Mouse (Mus musculus) megakaryocyte, embryonic 14.5 days (primary cell): ENCODE results near the gene Lingo1. TPM values are rescaled to one million over a fixed set of nuclear protein-coding genes. Genes with fewer than 3 reads are reported as not detected.

Experiments used
- H3K27me3 ChIP-seq: replicated peaks from 2 replicates; pipeline ENCODE3; 2012; ENCODE audit warnings: inconsistent platforms
- H3K36me3 ChIP-seq: replicated peaks from 2 replicates; pipeline ENCODE3; 2012; ENCODE audit warnings: low read length, inconsistent platforms, mixed read lengths
- H3K4me1 ChIP-seq: 2 replicates; pipeline ENCODE4 v1.6.1; 2012; ENCODE audit warnings: inconsistent platforms
- H3K4me3 ChIP-seq: replicated peaks from 2 replicates; pipeline ENCODE3; 2012; ENCODE audit warnings: moderate library complexity, mild to moderate bottlenecking, inconsistent platforms
- H3K9me3 ChIP-seq: 2 replicates; pipeline ENCODE4 v1.6.1; 2012; ENCODE audit warnings: inconsistent platforms
- FLI1 ChIP-seq: IDR thresholded peaks from 2 replicates; pipeline ENCODE4 v1.6.1; 2012; ENCODE audit warnings: low read length, inconsistent platforms, mixed read lengths
- GATA1 ChIP-seq: IDR thresholded peaks from 3 replicates; pipeline ENCODE4 v1.6.1; 2012; ENCODE audit warnings: mixed read lengths, low read length, inconsistent platforms, borderline replicate concordance
- polyA plus RNA-seq: library from polyadenylated mRNA; stranded (reverse); fragments of >175 nt; gene quantifications from 2 replicates; pipeline ENCODE4 v1.2.3, GENCODE M21; 2012; ENCODE audit warnings: low replicate concordance; ENCODE audit not compliant: insufficient read depth

The Lingo1 gene
- polyA plus RNA-seq, 1 experiment: 15.1 TPM

DNA sequence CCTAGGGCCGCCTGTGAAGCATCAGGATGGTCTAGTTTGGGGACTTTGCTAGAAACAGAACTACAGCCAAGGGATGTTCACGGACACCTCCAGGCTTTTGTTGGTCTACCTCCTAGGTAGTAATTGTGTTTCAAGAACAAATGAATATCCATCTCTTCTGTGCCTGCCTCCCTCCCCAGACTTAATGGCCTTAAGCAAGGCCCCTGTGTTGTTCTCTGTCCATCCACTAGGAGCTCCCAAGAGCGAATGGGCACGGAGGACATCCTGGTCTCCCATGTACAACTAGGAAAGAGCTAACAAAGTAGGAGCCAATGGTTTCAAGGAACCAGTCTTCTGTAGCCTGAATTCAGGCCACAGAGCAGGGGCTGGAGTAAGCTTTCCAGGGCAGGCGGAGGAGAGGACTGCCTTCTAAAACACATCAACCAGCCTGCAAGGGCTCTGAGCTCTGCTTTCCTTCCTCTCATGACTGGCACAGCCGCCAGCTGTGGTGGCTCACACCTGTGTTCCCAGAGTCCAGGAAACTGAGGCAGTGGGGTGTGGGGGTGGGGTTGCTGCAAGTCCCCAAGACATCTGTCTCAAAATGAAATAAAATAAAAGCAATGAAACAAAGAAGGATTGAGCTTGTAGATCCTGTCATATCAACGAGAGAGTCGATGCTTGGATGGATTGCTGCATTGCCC is 157.9 kb downstream of the Lingo1 start:
- Histone ChIP-seq H3K9me3 (no peaks in the 10 kb centered on the region), H3K36me3 (no peaks in the 10 kb centered on the region), H3K4me1 (peaks cover 14% of the 10 kb centered on the region), H3K27me3 (peaks cover 96% of the 10 kb centered on the region), H3K4me3 (no peak overlapping the region)
- TF ChIP-seq FLI1 (no peak), GATA1 (no peak)

DNA sequence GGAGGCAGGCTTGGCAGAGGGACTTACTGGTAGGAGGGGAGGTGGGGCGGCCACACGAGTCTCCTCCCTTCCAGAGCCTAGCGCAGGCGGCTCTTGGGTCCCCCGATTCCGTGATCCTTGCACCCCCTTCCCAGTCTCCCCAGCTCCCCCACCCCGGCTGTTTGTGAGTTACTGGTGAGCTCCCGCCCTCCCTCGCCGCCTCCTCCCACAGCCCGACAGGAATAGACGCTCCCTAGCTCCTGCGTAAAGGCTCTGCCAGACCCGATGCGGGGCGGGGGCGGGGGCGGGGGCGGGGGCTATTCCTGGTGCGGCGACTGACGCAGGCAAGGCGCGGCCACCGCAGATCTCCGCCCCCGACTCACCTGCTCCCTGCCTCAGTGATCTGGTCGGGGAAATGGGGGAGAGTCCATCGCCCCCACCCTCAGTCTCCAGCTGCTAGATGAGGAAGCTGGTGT is 158.8 kb downstream of the Lingo1 start:
- Histone ChIP-seq H3K4me1 (peaks cover 14% of the 10 kb centered on the region), H3K27me3 (peaks cover 97% of the 10 kb centered on the region), H3K36me3 (no peaks in the 10 kb centered on the region), H3K9me3 (no peaks in the 10 kb centered on the region), H3K4me3 (no peak overlapping the region)
- TF ChIP-seq GATA1 (no peak), FLI1 (no peak)

DNA sequence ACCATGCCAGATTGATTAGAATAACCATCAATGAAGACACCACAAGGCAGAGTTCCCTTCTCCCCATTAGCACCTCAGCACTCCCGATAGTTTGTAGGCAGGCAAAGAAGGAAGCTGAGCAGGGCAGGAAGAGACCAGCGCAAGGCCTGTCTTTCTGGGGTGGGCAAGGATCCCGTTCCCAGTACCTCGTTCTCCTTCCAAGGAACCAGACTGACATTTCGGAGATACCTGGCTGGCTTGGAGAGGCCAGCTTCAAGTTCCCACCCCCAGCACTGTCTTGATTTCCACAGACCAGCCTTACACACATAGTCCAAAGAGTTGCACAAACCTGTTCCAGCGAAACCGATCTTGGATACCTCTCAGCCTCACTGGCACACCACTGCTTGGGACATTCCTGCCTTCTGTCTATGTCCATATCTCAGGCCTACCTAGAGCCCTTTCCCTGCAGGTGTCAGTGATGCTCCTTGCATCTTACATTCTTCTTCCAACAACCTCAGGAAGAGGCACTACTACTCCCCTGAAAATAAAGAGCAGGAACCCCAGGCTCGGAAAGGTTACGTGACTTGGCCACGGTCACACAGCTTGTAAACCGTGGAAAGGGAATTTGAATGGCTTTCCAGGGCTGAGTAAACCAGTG is 159.4 kb downstream of the Lingo1 start:
- Histone ChIP-seq H3K27me3 (peaks cover 97% of the 10 kb centered on the region), H3K4me3 (no peak overlapping the region), H3K4me1 (peaks cover 14% of the 10 kb centered on the region), H3K36me3 (no peaks in the 10 kb centered on the region), H3K9me3 (no peaks in the 10 kb centered on the region)
- no peak for TF ChIP-seq FLI1
- no peak for TF ChIP-seq GATA1

GRCm38 (mm10) chr9:56636214-56636613 is 160.1 kb downstream of the Lingo1 start:
- Histone ChIP-seq H3K4me1 (peaks cover 14% of the 10 kb centered on the region), H3K36me3 (no peaks in the 10 kb centered on the region), H3K9me3 (no peaks in the 10 kb centered on the region), H3K4me3 (no peak overlapping the region), H3K27me3 (peaks cover 99% of the 10 kb centered on the region)
- TF ChIP-seq GATA1: no peak
- no peak for TF ChIP-seq FLI1

DNA sequence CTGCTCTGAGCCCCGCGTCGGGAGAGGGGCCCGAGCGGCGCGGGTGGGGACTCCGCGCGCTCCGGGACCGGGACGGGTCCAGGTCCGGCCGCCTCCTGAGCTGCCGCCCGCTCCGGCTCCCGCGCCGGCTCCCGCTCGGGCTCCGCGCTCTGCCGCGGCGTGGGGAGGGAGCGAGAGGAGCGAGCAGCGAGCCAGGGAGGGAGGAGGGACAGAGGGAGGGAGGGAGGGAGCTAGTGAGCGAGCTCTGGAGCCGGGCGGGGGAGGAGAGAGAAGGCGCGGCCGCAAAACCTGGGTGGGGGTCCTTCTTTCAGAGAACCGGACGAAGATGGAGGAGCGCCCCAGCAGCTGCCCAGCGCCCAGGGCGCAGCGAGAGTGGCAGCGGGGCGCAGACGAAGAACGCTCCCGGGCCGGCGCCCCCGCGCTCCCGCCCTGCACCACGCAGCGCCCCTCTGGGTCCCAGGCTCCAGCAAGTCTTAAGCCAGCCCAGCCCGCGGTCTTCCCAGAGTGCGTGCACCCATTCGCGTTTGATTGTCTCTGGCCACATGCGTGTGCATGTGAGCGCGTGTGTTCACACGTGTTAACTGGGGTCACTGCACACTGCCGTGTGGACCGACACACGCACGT is 160.7 kb downstream of the Lingo1 start:
- peak overlapping the region; percentile 75 for H3K4me3 ChIP-seq
- peaks cover 98% of the 10 kb centered on the region for H3K27me3 ChIP-seq
- no peaks in the 10 kb centered on the region for H3K9me3 ChIP-seq
- TF ChIP-seq FLI1 (no peak), GATA1 (no peak)
- no peaks in the 10 kb centered on the region for H3K36me3 ChIP-seq
- H3K4me1 ChIP-seq: peaks cover 14% of the 10 kb centered on the region

DNA sequence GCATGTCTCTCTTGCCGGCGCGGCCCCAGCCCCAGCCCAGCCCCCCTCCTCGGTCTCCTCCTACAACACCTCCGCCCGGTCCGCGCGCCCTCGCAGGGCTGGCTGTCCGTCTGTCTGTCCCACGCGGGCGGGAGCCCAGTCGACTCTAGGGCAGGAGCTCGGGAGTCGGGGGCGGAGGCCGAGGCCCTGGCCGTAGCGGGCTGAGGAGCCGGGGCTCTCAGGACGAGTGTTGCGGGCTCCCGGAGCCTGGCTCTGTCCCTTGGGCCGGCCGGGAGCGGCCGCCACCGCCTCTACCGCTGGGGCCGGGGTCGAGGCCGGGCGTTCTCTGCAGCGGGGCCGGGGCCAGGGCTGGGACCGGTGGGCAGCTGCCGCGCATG is 161.2 kb downstream of the Lingo1 start:
- peaks cover 97% of the 10 kb centered on the region for H3K27me3 ChIP-seq
- H3K36me3 ChIP-seq: no peaks in the 10 kb centered on the region
- peak overlapping the region; percentile 75 for H3K4me3 ChIP-seq
- peaks cover 14% of the 10 kb centered on the region for H3K4me1 ChIP-seq
- TF ChIP-seq GATA1: no peak
- no peak for TF ChIP-seq FLI1
- no peaks in the 10 kb centered on the region for H3K9me3 ChIP-seq

DNA sequence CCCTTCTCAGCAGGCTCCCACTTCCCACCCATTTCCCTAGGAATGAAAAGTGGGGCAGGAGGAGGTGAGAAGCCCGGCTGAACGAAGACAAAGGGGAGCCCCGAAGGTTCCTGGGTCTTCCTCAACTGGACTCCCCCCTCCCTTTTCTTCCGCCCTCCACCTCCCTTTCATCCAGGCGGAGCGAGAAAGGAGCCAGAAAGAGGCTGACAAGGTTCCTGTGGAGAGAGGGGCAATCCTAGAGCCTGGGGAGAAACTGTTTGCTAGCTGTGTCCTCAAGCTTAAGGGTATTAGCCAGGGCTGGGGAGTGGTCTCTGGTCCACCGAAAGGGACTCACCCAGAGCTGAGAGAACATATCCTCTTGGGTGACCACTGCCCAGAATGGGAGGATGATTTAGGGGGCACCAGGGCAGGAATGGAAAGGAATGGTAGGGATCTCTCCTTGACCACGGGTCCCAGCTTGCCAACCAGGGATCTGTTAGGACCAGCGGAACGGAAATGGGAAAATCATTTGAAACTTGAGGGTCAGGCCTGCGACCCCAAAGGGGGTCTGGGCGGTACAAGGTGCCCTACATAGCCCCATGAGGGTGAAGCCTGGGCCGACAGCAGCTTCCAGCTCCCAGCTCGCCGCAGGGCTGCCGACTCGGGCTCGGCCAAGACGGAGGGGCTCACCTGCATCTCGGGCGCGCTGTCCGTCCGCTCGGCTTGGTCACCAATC is 161.7 kb downstream of the Lingo1 start:
- Histone ChIP-seq H3K27me3 (peaks cover 97% of the 10 kb centered on the region), H3K36me3 (no peaks in the 10 kb centered on the region), H3K4me1 (peaks cover 14% of the 10 kb centered on the region), H3K4me3 (no peak overlapping the region), H3K9me3 (no peaks in the 10 kb centered on the region)
- TF ChIP-seq GATA1 (no peak), FLI1 (no peak)

DNA sequence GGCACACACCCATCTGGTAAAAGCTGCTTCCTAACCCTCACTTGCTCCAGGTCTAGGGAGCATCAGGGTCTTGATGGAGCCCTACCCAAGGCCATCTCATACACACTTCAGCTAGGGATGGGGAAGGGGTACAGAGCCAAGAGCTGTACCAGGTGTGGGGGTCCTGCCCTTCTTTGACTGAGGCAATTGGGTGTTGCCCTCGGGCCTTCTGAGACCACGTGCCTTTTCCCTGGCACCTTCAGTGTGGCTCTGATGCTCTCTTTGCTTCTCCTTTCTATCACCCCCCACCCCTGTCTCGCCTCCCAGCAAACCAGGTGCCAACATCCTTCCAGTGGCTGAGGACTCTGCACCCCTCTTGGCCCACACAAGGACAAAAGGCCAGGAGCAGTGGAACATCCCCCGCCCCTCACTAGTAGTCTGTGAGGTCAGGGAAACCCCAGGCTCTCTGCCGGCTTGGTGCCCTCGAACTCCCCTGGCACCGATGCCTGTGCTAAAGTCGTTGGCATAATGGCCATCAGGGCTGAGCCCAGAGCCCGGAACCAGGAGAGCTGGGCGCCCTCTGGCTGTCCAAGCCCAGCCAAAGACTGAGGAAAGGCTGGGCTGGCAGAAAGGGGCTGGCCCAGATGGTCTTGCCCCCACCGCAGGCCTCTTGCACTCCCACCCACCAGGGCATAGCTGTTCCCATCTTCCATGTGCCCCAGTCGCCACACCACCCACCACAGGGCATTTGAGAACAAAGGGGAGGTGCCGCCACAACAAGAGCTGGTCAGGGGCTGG is 162.6 kb downstream of the Lingo1 start:
- TF ChIP-seq GATA1 (no peak), FLI1 (no peak)
- Histone ChIP-seq H3K4me1 (peaks cover 14% of the 10 kb centered on the region), H3K9me3 (no peaks in the 10 kb centered on the region), H3K27me3 (peaks cover 96% of the 10 kb centered on the region), H3K36me3 (no peaks in the 10 kb centered on the region), H3K4me3 (no peak overlapping the region)

DNA sequence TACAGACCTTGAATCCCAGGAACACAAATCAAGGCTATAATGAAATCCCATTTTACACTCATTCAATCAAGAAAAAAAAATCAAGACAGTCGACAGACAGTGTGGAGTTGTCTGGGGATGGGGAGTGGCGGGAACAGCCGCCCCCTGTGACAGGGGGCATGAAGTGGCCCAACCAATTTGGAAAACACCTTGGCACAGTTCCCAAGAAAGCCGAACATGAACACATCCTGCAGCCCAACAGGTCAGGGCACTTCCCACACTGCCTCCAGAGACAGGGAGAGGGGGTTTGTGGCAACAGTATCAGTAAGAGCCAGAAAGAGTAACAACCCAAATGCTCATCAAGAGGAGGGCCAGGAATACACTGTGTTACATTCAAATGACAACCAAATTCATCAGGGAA is 165.3 kb downstream of the Lingo1 start:
- no peaks in the 10 kb centered on the region for H3K9me3 ChIP-seq
- no peak overlapping the region for H3K4me3 ChIP-seq
- TF ChIP-seq FLI1 (no peak), GATA1 (no peak)
- H3K4me1 ChIP-seq: peaks cover 11% of the 10 kb centered on the region
- H3K27me3 ChIP-seq: peaks cover 94% of the 10 kb centered on the region
- H3K36me3 ChIP-seq: no peaks in the 10 kb centered on the region
